In the genomic region with DNA sequence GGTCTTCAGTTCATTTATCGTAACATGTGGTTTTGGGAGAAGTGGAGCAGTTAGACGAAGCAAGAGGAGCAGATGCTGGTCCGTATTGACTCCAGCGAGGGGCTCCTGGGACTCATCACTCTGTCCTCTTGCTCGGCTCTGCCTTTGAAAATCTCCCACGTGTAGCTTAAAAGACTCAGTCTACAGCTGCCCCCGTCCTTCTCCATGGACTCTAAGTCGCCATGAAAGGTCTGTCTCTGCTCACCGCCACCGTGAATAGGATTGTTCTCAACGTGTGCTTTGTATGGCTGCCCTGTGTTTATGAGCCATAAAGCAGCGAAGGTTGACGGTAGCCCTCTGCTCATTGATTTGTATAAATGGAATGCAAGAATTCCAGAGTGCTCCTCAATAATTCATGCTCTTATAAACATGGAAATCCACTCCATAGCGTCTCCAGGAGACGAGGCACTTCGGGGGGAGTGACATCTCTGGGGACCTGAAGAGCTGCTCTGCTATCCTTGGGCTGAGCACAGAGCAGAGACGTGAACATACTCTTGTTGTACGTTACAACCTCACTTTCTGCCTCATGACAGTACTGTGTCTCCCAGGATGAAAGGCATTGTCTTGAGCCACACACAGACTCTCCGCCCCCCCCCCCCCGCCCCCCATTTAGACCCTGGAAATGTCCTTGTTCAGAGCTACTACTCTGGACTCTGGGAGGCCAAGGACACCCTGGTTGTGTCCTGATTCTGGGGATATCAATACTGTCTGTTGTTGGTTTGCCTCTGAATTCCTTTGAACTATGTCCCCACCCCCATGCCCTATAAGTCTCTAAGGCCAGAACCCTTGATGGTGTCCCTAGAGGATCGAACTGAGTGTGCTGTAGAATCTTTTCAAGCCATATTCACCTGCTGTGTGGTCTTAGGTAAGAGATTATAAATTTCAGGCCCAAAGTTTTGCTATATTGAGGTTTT, we compare ENCODE assay signal across 11 mouse cellular contexts.
A peak's percentile ranks its signal among the peaks of the same experiment; 100 is the strongest.
DNase-seq lines count a peak whose midpoint lies in the region; ATAC-seq and TF ChIP-seq lines count a peak whose summit lies in the region.
"Had no signal": no experiment of that assay in that cellular context is flagged by ENCODE, and none has a peak within 500 bp of the region (broad histone marks: within the 10 kb centered on the region; RNA-seq: fewer than 3 reads in every experiment).

No protein-coding gene starts in this region.

- 24% methylated on average over 21 of the region's 21 CpGs for WGBS in intestine, embryonic 14.5 days
- WGBS in intestine, postnatal 0 days: 44% methylated on average over 20 of the region's 21 CpGs
- WGBS in embryonic facial prominence, embryonic 14.5 days: 56% methylated on average over 20 of the region's 21 CpGs
- WGBS in limb, embryonic 13.5 days: 36% methylated on average over 21 of the region's 21 CpGs
- 22% methylated on average over 21 of the region's 21 CpGs for WGBS in neural tube, embryonic 12.5 days
- 66% methylated on average over 21 of the region's 21 CpGs for WGBS in liver, postnatal 0 days (ENCODE audit: insufficient replicate concordance)

- H3K4me3 ChIP-seq in intestine, embryonic 14.5 days (ENCODE audit: low read depth, low read length): no peak overlapping the region
- H3K4me3 ChIP-seq in intestine, postnatal 0 days (ENCODE audit: low read depth, low read length): no peak overlapping the region
- H3K4me3 ChIP-seq in embryonic facial prominence, embryonic 14.5 days (ENCODE audit: low read depth, low read length): no peak overlapping the region
- H3K4me3 ChIP-seq in limb, embryonic 13.5 days: no peak overlapping the region; the same call in 1 of the 2 replicates
- no peak overlapping the region for H3K4me3 ChIP-seq in neural tube, embryonic 12.5 days
- H3K4me3 ChIP-seq in liver, postnatal 0 days (ENCODE audit: low read depth, low read length): no peak overlapping the region
- H3K4me3 ChIP-seq: heart, embryonic 10.5 days had no signal

- H3K4me2 ChIP-seq in intestine, embryonic 14.5 days (ENCODE audit: low read length): peak overlapping the region; percentile 41
- no peak overlapping the region; the same call in 1 of the 2 replicates for H3K4me2 ChIP-seq in intestine, postnatal 0 days (replicated peaks; ENCODE audit: low read depth)
- peak overlapping the region; percentile 29 for H3K4me2 ChIP-seq in embryonic facial prominence, embryonic 14.5 days (ENCODE audit: low read depth, low read length)
- peak overlapping the region; percentile 54 for H3K4me2 ChIP-seq in limb, embryonic 13.5 days (replicated peaks)
- peak overlapping the region; percentile 51 for H3K4me2 ChIP-seq in neural tube, embryonic 12.5 days (replicated peaks)
- no peak overlapping the region for H3K4me2 ChIP-seq in liver, postnatal 0 days (ENCODE audit: low read depth, low read length)

- no peaks in the 10 kb centered on the region for H3K9me3 ChIP-seq in intestine, embryonic 14.5 days (ENCODE audit: control insufficient read depth, low read length)
- H3K9me3 ChIP-seq in intestine, postnatal 0 days (ENCODE audit: control insufficient read depth): no peaks in the 10 kb centered on the region
- no peaks in the 10 kb centered on the region for H3K9me3 ChIP-seq in embryonic facial prominence, embryonic 14.5 days (ENCODE audit: control insufficient read depth, low read length)
- no peaks in the 10 kb centered on the region for H3K9me3 ChIP-seq in limb, embryonic 13.5 days
- H3K9me3 ChIP-seq in neural tube, embryonic 12.5 days: no peaks in the 10 kb centered on the region
- H3K9me3 ChIP-seq in liver, postnatal 0 days (ENCODE audit: low read length): no peaks in the 10 kb centered on the region
- H3K9me3 ChIP-seq: heart, embryonic 10.5 days had no signal

- no peaks in the 10 kb centered on the region for H3K36me3 ChIP-seq in intestine, embryonic 14.5 days (ENCODE audit: control insufficient read depth, insufficient read depth, low read length)
- H3K36me3 ChIP-seq in intestine, postnatal 0 days (ENCODE audit: control insufficient read depth, insufficient read depth): no peaks in the 10 kb centered on the region
- H3K36me3 ChIP-seq in embryonic facial prominence, embryonic 14.5 days (ENCODE audit: control insufficient read depth, insufficient read depth, low read length): no peaks in the 10 kb centered on the region
- H3K36me3 ChIP-seq in limb, embryonic 13.5 days: no peaks in the 10 kb centered on the region
- no peaks in the 10 kb centered on the region for H3K36me3 ChIP-seq in neural tube, embryonic 12.5 days
- no peaks in the 10 kb centered on the region for H3K36me3 ChIP-seq in liver, postnatal 0 days (replicated peaks; ENCODE audit: insufficient read depth, low read length)
- H3K36me3 ChIP-seq: heart, embryonic 10.5 days had no signal

- H3K9ac ChIP-seq in intestine, embryonic 14.5 days (ENCODE audit: low read length): no peak overlapping the region
- H3K9ac ChIP-seq in intestine, postnatal 0 days (ENCODE audit: low read depth, low read length): no peak overlapping the region
- H3K9ac ChIP-seq in embryonic facial prominence, embryonic 14.5 days (ENCODE audit: low read depth, low read length): no peak overlapping the region
- no peak overlapping the region for H3K9ac ChIP-seq in limb, embryonic 13.5 days
- no peak overlapping the region for H3K9ac ChIP-seq in neural tube, embryonic 12.5 days
- no peak overlapping the region for H3K9ac ChIP-seq in liver, postnatal 0 days (replicated peaks)

- peak; percentile 58; the same call in 1 of the 2 replicates for ATAC-seq in intestine, embryonic 14.5 days (replicated peaks; ENCODE audit: low FRiP score, low TSS enrichment, low read depth)
- ATAC-seq in intestine, postnatal 0 days: no peak
- peak; percentile 33; the same call in 1 of the 2 replicates for ATAC-seq in embryonic facial prominence, embryonic 14.5 days (ENCODE audit: low read depth)
- ATAC-seq in limb, embryonic 13.5 days (ENCODE audit: low FRiP score, low read depth): no peak
- peak; percentile 78 for ATAC-seq in neural tube, embryonic 12.5 days (ENCODE audit: low FRiP score, low read depth)
- ATAC-seq in liver, postnatal 0 days: no peak
- no peak for ATAC-seq in inflammation-experienced regulatory T-cells, adult 6 months

- H3K4me1 ChIP-seq in intestine, embryonic 14.5 days (replicated peaks; ENCODE audit: control insufficient read depth, insufficient read depth, low read length): peaks cover 8% of the 10 kb centered on the region
- H3K4me1 ChIP-seq in intestine, postnatal 0 days (replicated peaks; ENCODE audit: control insufficient read depth, insufficient read depth, low read length): no peaks in the 10 kb centered on the region
- no peaks in the 10 kb centered on the region for H3K4me1 ChIP-seq in embryonic facial prominence, embryonic 14.5 days (ENCODE audit: control insufficient read depth, insufficient read depth, low read length)
- peaks cover 8% of the 10 kb centered on the region; the same call in 1 of the 2 replicates for H3K4me1 ChIP-seq in limb, embryonic 13.5 days
- H3K4me1 ChIP-seq in neural tube, embryonic 12.5 days: 0 out of 2 replicates have a peak, but pooled peaks cover 3% of the 10 kb centered on the region
- H3K4me1 ChIP-seq in liver, postnatal 0 days (ENCODE audit: insufficient read depth): no peaks in the 10 kb centered on the region
- H3K4me1 ChIP-seq: heart, embryonic 10.5 days had no signal

- no peak for TF ChIP-seq EP300 in liver, postnatal 0 days (IDR thresholded peaks at IDR 0.05; ENCODE audit: low read depth)

- peaks cover 7% of the 10 kb centered on the region; the same call in 1 of the 2 replicates for H3K27me3 ChIP-seq in intestine, embryonic 14.5 days (replicated peaks; ENCODE audit: control insufficient read depth, insufficient read depth, low read length)
- H3K27me3 ChIP-seq in intestine, postnatal 0 days (replicated peaks; ENCODE audit: control insufficient read depth, insufficient read depth, low read length): no peaks in the 10 kb centered on the region; the same call in 1 of the 2 replicates
- no peaks in the 10 kb centered on the region for H3K27me3 ChIP-seq in embryonic facial prominence, embryonic 14.5 days (replicated peaks; ENCODE audit: control insufficient read depth, insufficient read depth, low read length)
- no peaks in the 10 kb centered on the region for H3K27me3 ChIP-seq in limb, embryonic 13.5 days
- no peaks in the 10 kb centered on the region for H3K27me3 ChIP-seq in neural tube, embryonic 12.5 days (replicated peaks)
- H3K27me3 ChIP-seq in liver, postnatal 0 days (ENCODE audit: insufficient read depth, low read length): no peaks in the 10 kb centered on the region

- DNase-seq in intestine, embryonic 14.5 days (ENCODE audit: low spot score): peak; percentile 56
- DNase-seq in embryonic facial prominence, embryonic 14.5 days (ENCODE audit: low spot score): peak; percentile 33
- no peak for DNase-seq in liver, postnatal 0 days
- DNase-seq in liver: no peak
- DNase-seq: left cerebral cortex, postnatal 4 days; thymus, postnatal 25 days had no signal

- TF ChIP-seq CTCF in intestine, postnatal 0 days (IDR thresholded peaks at IDR 0.05; ENCODE audit: low read depth): no peak
- TF ChIP-seq CTCF in liver, postnatal 0 days (IDR thresholded peaks at IDR 0.05; ENCODE audit: low read depth): no peak

- H3K27ac ChIP-seq in intestine, embryonic 14.5 days (ENCODE audit: low read depth): no peak overlapping the region
- H3K27ac ChIP-seq in intestine, postnatal 0 days (ENCODE audit: low read depth, low read length): no peak overlapping the region
- H3K27ac ChIP-seq in embryonic facial prominence, embryonic 14.5 days (replicated peaks; ENCODE audit: low read depth, low read length): no peak overlapping the region
- H3K27ac ChIP-seq in limb, embryonic 13.5 days: no peak overlapping the region
- H3K27ac ChIP-seq in neural tube, embryonic 12.5 days: no peak overlapping the region
- no peak overlapping the region for H3K27ac ChIP-seq in liver, postnatal 0 days (ENCODE audit: low read depth)
- H3K27ac ChIP-seq: heart, embryonic 10.5 days had no signal

Comparison
In these comparisons a context has a peak if more than half of its experiments do, and no peak if none do; other contexts are left out.
1. ATAC-seq: peak in intestine, embryonic 14.5 days (single experiment), embryonic facial prominence, embryonic 14.5 days (single experiment) and neural tube, embryonic 12.5 days (single experiment); none in intestine, postnatal 0 days (single experiment), limb, embryonic 13.5 days (single experiment), liver, postnatal 0 days (single experiment) and inflammation-experienced regulatory T-cells, adult 6 months (single experiment).
2. H3K4me2 ChIP-seq: peak in intestine, embryonic 14.5 days (single experiment), embryonic facial prominence, embryonic 14.5 days (single experiment), limb, embryonic 13.5 days (single experiment) and neural tube, embryonic 12.5 days (single experiment); none in intestine, postnatal 0 days (single experiment) and liver, postnatal 0 days (single experiment).
3. DNase-seq: peak in intestine, embryonic 14.5 days (single experiment) and embryonic facial prominence, embryonic 14.5 days (single experiment); none in liver, postnatal 0 days (single experiment) and liver (single experiment).